Mouse (Mus musculus): ENCODE measurements around the gene Elmo1. TPM values are rescaled to one million over a fixed set of nuclear protein-coding genes. Genes with fewer than 3 reads are reported as not detected.

Elmo1 gene
- polyA plus RNA-seq, 1 experiment: 0.40 TPM

DNA sequence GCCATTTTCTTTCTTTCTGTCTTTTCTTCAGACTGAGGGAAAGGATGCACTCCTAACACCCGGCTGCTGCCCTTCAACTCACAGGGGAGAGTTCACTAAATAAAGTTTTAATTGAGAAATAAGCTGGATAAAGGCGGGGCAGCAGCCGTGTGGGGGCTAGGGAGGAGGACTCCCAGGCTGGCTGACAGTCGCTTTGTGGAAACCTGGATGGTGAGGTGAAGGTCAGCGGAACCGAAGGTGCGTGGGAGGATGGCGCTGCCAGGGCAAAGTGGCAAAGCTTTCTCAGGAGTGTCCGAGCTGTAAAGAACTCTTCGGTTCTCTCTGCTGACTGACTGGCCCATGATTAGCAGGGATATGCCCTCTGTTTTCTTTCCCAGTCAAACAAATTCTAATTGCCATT is 40.2 kb upstream of the Elmo1 start:
- H3ac ChIP-seq (ENCODE audit: control insufficient read depth, insufficient read length): no peak overlapping the region
- TF ChIP-seq TCF12 (IDR thresholded peaks at IDR 0.05; ENCODE audit: insufficient read depth, poor library complexity, severe bottlenecking) (no peak), MYOG (IDR thresholded peaks at IDR 0.05; ENCODE audit: control insufficient read depth in 1 of 3, insufficient read depth in 1 of 3, insufficient read length in 2 of 3, low read depth in 2 of 3) (no peak), POLR2AphosphoS2 (IDR thresholded peaks at IDR 0.05; ENCODE audit: insufficient read length, low read depth) (no peak), TCF3 (IDR thresholded peaks at IDR 0.05; ENCODE audit: insufficient read length, low read depth) (no peak)
- no peaks in the 10 kb centered on the region for H3K27me3 ChIP-seq (ENCODE audit: control insufficient read depth, insufficient read depth, insufficient read length)
- H3K4me3 ChIP-seq: no peak overlapping the region
- no peaks in the 10 kb centered on the region for H3K79me2 ChIP-seq (ENCODE audit: control insufficient read depth, insufficient read depth)
- no peak overlapping the region for H3K4me2 ChIP-seq (ENCODE audit: low read depth)
- H3K36me3 ChIP-seq (ENCODE audit: control insufficient read depth, insufficient read depth): no peaks in the 10 kb centered on the region

DNA sequence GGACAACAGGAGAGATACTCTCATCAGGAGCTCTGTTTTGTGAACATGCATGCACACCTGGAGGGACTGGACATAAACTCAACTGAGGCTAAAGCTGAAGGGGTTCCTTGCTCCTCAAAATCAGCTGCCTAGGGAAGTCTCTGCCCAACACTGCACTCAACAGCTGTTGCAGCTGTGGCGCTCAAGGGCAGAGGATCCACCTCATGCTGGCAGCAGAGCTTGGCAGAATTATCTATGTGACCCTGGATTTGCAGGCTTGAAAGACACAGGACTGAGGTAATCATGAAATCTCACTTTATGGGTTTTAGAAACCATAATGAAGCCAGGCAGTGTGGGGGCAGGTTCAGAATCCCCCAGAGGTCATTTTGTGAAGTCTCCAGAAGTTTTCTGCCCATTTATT is 32.5 kb upstream of the Elmo1 start:
- Histone ChIP-seq H3K36me3 (ENCODE audit: control insufficient read depth, insufficient read depth) (no peaks in the 10 kb centered on the region), H3ac (ENCODE audit: control insufficient read depth, insufficient read length) (no peak overlapping the region), H3K79me2 (ENCODE audit: control insufficient read depth, insufficient read depth) (no peaks in the 10 kb centered on the region), H3K4me2 (ENCODE audit: low read depth) (no peak overlapping the region), H3K4me3 (no peak overlapping the region), H3K27me3 (ENCODE audit: control insufficient read depth, insufficient read depth, insufficient read length) (no peaks in the 10 kb centered on the region)
- TF ChIP-seq USF1 (IDR thresholded peaks at IDR 0.05; ENCODE audit: low read depth): no peak
- TF ChIP-seq SRF (IDR thresholded peaks at IDR 0.05; ENCODE audit: control insufficient read depth, insufficient read length, low read depth): no peak
- TF ChIP-seq MAX (IDR thresholded peaks at IDR 0.05; ENCODE audit: low read depth): no peak
- TF ChIP-seq CEBPB (IDR thresholded peaks at IDR 0.05; ENCODE audit: insufficient read depth, poor library complexity, severe bottlenecking): no peak
- TF ChIP-seq POLR2A (IDR thresholded peaks at IDR 0.05; ENCODE audit: insufficient read length, low read depth): no peak
- TF ChIP-seq TCF3 (IDR thresholded peaks at IDR 0.05; ENCODE audit: insufficient read length, low read depth): no peak
- TF ChIP-seq REST (IDR thresholded peaks at IDR 0.05; ENCODE audit: insufficient read depth, insufficient read length): no peak
- no peak for TF ChIP-seq MYOG (IDR thresholded peaks at IDR 0.05; ENCODE audit: control insufficient read depth in 1 of 3, insufficient read depth in 1 of 3, insufficient read length in 2 of 3, low read depth in 2 of 3)
- TF ChIP-seq POLR2AphosphoS2 (IDR thresholded peaks at IDR 0.05; ENCODE audit: insufficient read length, low read depth): no peak
- TF ChIP-seq E2F4 (IDR thresholded peaks at IDR 0.05; ENCODE audit: insufficient read depth): no peak
- no peak for TF ChIP-seq MYOD1 (IDR thresholded peaks at IDR 0.05; ENCODE audit: control insufficient read depth in 1 of 3, insufficient read length in 2 of 3, low read depth in 2 of 3)
- TF ChIP-seq TCF12 (IDR thresholded peaks at IDR 0.05; ENCODE audit: insufficient read depth, poor library complexity, severe bottlenecking): no peak

DNA sequence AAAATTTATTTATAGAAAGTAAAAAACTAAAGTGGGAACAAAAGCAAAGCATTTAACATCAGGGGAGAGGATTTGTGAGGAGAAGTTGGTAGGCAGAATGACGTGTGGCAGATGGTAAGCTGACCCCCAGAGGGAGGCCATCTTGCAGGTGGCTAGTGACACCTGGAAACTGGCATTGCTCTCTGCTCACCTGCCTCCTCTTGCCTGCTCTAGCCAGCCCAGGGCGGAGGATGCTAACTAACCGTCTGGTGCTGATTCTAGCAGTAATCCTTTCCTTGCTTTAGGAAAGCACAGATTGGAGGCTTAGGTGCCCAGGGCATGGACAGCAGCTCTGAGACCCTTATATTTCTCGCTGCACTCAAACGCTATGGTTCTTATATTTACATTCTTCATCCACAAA is 29.4 kb upstream of the Elmo1 start:
- H3K4me3 ChIP-seq: no peak overlapping the region
- no peak for TF ChIP-seq POLR2AphosphoS2 (IDR thresholded peaks at IDR 0.05; ENCODE audit: insufficient read length, low read depth)
- no peak for TF ChIP-seq SRF (IDR thresholded peaks at IDR 0.05; ENCODE audit: control insufficient read depth, insufficient read length, low read depth)
- TF ChIP-seq E2F4 (IDR thresholded peaks at IDR 0.05; ENCODE audit: insufficient read depth): no peak
- no peak for TF ChIP-seq MYOG (IDR thresholded peaks at IDR 0.05; ENCODE audit: control insufficient read depth in 1 of 3, insufficient read depth in 1 of 3, insufficient read length in 2 of 3, low read depth in 2 of 3)
- TF ChIP-seq TCF12 (IDR thresholded peaks at IDR 0.05; ENCODE audit: insufficient read depth, poor library complexity, severe bottlenecking): no peak
- no peak for TF ChIP-seq USF1 (IDR thresholded peaks at IDR 0.05; ENCODE audit: low read depth)
- TF ChIP-seq MAX (IDR thresholded peaks at IDR 0.05; ENCODE audit: low read depth): no peak
- no peak for TF ChIP-seq TCF3 (IDR thresholded peaks at IDR 0.05; ENCODE audit: insufficient read length, low read depth)
- no peak for TF ChIP-seq REST (IDR thresholded peaks at IDR 0.05; ENCODE audit: insufficient read depth, insufficient read length)
- TF ChIP-seq POLR2A (IDR thresholded peaks at IDR 0.05; ENCODE audit: insufficient read length, low read depth): no peak
- no peak for TF ChIP-seq CEBPB (IDR thresholded peaks at IDR 0.05; ENCODE audit: insufficient read depth, poor library complexity, severe bottlenecking)
- TF ChIP-seq MYOD1 (IDR thresholded peaks at IDR 0.05; ENCODE audit: control insufficient read depth in 1 of 3, insufficient read length in 2 of 3, low read depth in 2 of 3): no peak
- no peaks in the 10 kb centered on the region for H3K36me3 ChIP-seq (ENCODE audit: control insufficient read depth, insufficient read depth)
- no peaks in the 10 kb centered on the region for H3K27me3 ChIP-seq (ENCODE audit: control insufficient read depth, insufficient read depth, insufficient read length)
- H3K79me2 ChIP-seq (ENCODE audit: control insufficient read depth, insufficient read depth): no peaks in the 10 kb centered on the region
- no peak overlapping the region for H3K4me2 ChIP-seq (ENCODE audit: low read depth)
- H3ac ChIP-seq (ENCODE audit: control insufficient read depth, insufficient read length): no peak overlapping the region

DNA sequence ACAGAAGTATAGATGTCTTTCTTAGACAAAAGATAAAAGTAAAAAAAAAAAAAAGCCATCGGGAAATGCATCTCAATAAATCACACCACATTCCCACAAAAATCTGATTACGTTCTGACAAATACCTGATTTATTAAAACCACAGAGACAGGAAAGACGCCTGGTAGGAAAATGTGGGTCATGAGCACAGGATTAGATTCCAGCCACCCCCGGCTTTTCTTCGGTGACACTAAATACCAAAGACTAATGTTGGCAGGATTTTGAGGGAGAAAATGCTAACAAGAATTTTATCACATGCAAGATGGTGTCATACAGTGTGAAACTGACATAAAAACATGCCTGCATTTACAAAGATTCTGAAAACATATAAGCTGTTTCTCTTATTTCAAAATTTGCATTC is 27.1 kb upstream of the Elmo1 start:
- TF ChIP-seq SRF (IDR thresholded peaks at IDR 0.05; ENCODE audit: control insufficient read depth, insufficient read length, low read depth) (no peak), MAX (IDR thresholded peaks at IDR 0.05; ENCODE audit: low read depth) (no peak), MYOG (IDR thresholded peaks at IDR 0.05; ENCODE audit: control insufficient read depth in 1 of 3, insufficient read depth in 1 of 3, insufficient read length in 2 of 3, low read depth in 2 of 3) (no peak), MYOD1 (IDR thresholded peaks at IDR 0.05; ENCODE audit: control insufficient read depth in 1 of 3, insufficient read length in 2 of 3, low read depth in 2 of 3) (no peak), POLR2AphosphoS2 (IDR thresholded peaks at IDR 0.05; ENCODE audit: insufficient read length, low read depth) (no peak), POLR2A (IDR thresholded peaks at IDR 0.05; ENCODE audit: insufficient read length, low read depth) (no peak), USF1 (IDR thresholded peaks at IDR 0.05; ENCODE audit: low read depth) (no peak), E2F4 (IDR thresholded peaks at IDR 0.05; ENCODE audit: insufficient read depth) (no peak), CEBPB (IDR thresholded peaks at IDR 0.05; ENCODE audit: insufficient read depth, poor library complexity, severe bottlenecking) (no peak), TCF3 (IDR thresholded peaks at IDR 0.05; ENCODE audit: insufficient read length, low read depth) (no peak), TCF12 (IDR thresholded peaks at IDR 0.05; ENCODE audit: insufficient read depth, poor library complexity, severe bottlenecking) (no peak), REST (IDR thresholded peaks at IDR 0.05; ENCODE audit: insufficient read depth, insufficient read length) (no peak)
- H3K4me3 ChIP-seq: no peak overlapping the region
- H3K27me3 ChIP-seq (ENCODE audit: control insufficient read depth, insufficient read depth, insufficient read length): no peaks in the 10 kb centered on the region
- H3K4me2 ChIP-seq (ENCODE audit: low read depth): no peak overlapping the region
- no peak overlapping the region for H3ac ChIP-seq (ENCODE audit: control insufficient read depth, insufficient read length)
- H3K36me3 ChIP-seq (ENCODE audit: control insufficient read depth, insufficient read depth): no peaks in the 10 kb centered on the region
- H3K79me2 ChIP-seq (ENCODE audit: control insufficient read depth, insufficient read depth): no peaks in the 10 kb centered on the region

DNA sequence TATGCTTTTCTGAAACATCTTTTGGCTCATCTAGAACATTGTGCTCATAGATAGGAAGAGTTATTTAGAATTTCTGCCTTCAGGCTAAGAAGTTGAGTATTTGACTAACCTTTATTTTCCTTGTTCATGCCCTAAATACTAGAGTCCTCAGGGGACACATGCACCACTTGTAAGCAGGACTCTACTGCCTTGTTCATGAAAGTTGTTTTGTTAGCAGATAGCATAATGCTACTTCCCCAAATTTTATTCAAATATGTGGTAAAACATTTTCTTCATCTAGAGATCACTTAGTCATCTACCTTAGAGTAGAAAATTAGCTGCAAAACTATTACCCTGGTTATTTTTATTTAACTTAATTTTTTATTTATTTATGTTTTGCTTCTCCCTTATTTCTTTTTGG is 18.4 kb upstream of the Elmo1 start:
- Histone ChIP-seq H3K79me2 (ENCODE audit: control insufficient read depth, insufficient read depth) (no peaks in the 10 kb centered on the region), H3ac (ENCODE audit: control insufficient read depth, insufficient read length) (no peak overlapping the region), H3K4me2 (ENCODE audit: low read depth) (no peak overlapping the region), H3K4me3 (no peak overlapping the region), H3K36me3 (ENCODE audit: control insufficient read depth, insufficient read depth) (no peaks in the 10 kb centered on the region), H3K27me3 (ENCODE audit: control insufficient read depth, insufficient read depth, insufficient read length) (no peaks in the 10 kb centered on the region)
- TF ChIP-seq MAX (IDR thresholded peaks at IDR 0.05; ENCODE audit: low read depth) (no peak), TCF12 (IDR thresholded peaks at IDR 0.05; ENCODE audit: insufficient read depth, poor library complexity, severe bottlenecking) (no peak), MYOD1 (IDR thresholded peaks at IDR 0.05; ENCODE audit: control insufficient read depth in 1 of 3, insufficient read length in 2 of 3, low read depth in 2 of 3) (no peak), MYOG (IDR thresholded peaks at IDR 0.05; ENCODE audit: control insufficient read depth in 1 of 3, insufficient read depth in 1 of 3, insufficient read length in 2 of 3, low read depth in 2 of 3) (no peak), USF1 (IDR thresholded peaks at IDR 0.05; ENCODE audit: low read depth) (no peak), POLR2AphosphoS2 (IDR thresholded peaks at IDR 0.05; ENCODE audit: insufficient read length, low read depth) (no peak), SRF (IDR thresholded peaks at IDR 0.05; ENCODE audit: control insufficient read depth, insufficient read length, low read depth) (no peak), CEBPB (IDR thresholded peaks at IDR 0.05; ENCODE audit: insufficient read depth, poor library complexity, severe bottlenecking) (no peak), E2F4 (IDR thresholded peaks at IDR 0.05; ENCODE audit: insufficient read depth) (no peak), TCF3 (IDR thresholded peaks at IDR 0.05; ENCODE audit: insufficient read length, low read depth) (no peak), POLR2A (IDR thresholded peaks at IDR 0.05; ENCODE audit: insufficient read length, low read depth) (no peak), REST (IDR thresholded peaks at IDR 0.05; ENCODE audit: insufficient read depth, insufficient read length) (no peak)
